Mouse (Mus musculus) embryonic facial prominence, embryonic 10.5 days (tissue): Measurements from ENCODE around the gene Kpna2. TPM values are rescaled to one million over a fixed set of nuclear protein-coding genes. Genes with fewer than 3 reads are reported as not detected.

Experiments
- DNase-seq: peaks from one replicate; pipeline ENCODE4 v3.0.0-alpha.2; 2017; ENCODE audit warnings: low spot score
- H3K27ac ChIP-seq: fragments of 300-500 bp; sonication (generic); replicated peaks from 2 replicates; pipeline ENCODE4 v1.5.1; 2016; ENCODE audit warnings: mild to moderate bottlenecking
- H3K27me3 ChIP-seq: fragments of 300-500 bp; sonication (generic); replicated peaks from 2 replicates; pipeline ENCODE4 v1.6.1; 2016; ENCODE audit warnings: low read depth, mild to moderate bottlenecking; ENCODE audit not compliant: poor library complexity, severe bottlenecking
- H3K36me3 ChIP-seq: fragments of 300-500 bp; sonication (generic); replicated peaks from 2 replicates; pipeline ENCODE4 v1.6.1; 2016; ENCODE audit warnings: mild to moderate bottlenecking, moderate library complexity
- H3K4me1 ChIP-seq: fragments of 300-500 bp; sonication (generic); 2 replicates; pipeline ENCODE4 v1.6.1; 2016
- H3K4me3 ChIP-seq: fragments of 300-500 bp; sonication (generic); 2 replicates; pipeline ENCODE4 v1.5.1; 2016; ENCODE audit warnings: mild to moderate bottlenecking, moderate library complexity
- H3K9me3 ChIP-seq: fragments of 300-500 bp; sonication (generic); 2 replicates; pipeline ENCODE4 v1.6.1; 2016; ENCODE audit warnings: mild to moderate bottlenecking
- WGBS: fragments of 180-500 bp; shearing (Covaris S2); methylation state at CpG from one replicate; pipeline ENCODE4 v1.1.7; 2016; 5-methylcytosine and 5-hydroxymethylcytosine counted together
- polyA plus RNA-seq: library from polyadenylated mRNA; unstranded; fragments of >200 nt; fragmentation: Nextera tagmentation; extraction: Ambion mirVana; gene quantifications from 2 replicates; pipeline ENCODE4 v1.2.1, GENCODE M21; 2016

The Kpna2 gene
- polyA plus RNA-seq, 1 experiment from 2014 or later = 631 TPM

DNA sequence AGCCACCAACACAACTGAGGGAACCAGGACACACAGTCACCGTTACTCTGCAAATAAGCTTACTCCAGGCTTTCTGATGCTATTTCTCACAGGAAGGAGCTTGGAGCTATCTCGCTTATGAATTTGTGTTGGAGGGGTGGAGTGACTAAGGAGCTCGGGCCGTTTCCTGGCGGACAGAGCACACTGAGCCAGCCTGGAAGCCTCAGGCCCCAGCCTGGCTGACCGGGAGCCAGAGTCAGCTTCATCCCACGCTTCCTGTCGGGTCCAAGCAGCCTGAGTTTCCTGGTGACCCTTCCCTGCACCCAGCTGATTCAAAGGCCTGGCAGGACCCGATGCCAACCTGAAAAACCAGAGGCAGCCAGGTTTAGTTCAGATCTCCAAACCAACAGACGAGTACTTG lies 31.7 kb downstream of the Kpna2 start:
- Histone ChIP-seq H3K27ac (no peak overlapping the region), H3K9me3 (no peaks in the 10 kb centered on the region; the same call in 1 of the 2 replicates), H3K27me3 (no peaks in the 10 kb centered on the region), H3K4me3 (no peak overlapping the region), H3K36me3 (no peaks in the 10 kb centered on the region), H3K4me1 (no peaks in the 10 kb centered on the region)
- 67% methylated on average over 10 of the region's 10 CpGs for WGBS
- no peak for DNase-seq

DNA sequence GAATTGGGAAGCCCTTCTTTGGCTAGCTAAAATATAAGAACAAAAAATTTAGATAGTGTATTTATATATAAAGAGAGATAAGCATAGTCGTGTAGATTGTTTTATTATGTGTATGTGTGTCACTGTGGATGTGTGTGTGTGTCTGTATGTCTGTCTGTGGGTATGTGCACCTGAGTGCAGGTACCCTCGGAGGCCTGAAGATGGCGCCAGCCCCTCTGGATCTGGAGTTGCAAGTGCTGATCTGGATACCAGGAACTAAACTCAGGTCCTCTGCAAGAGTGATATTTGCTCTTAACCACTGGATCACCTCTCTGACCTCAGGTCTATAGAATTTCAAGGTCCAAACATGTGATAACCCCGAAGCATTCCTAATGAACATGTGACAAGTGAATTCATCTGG lies 33.5 kb downstream of the Kpna2 start:
- WGBS = 88% methylated on average over 4 of the region's 4 CpGs
- H3K9me3 ChIP-seq = no peaks in the 10 kb centered on the region; the same call in 1 of the 2 replicates
- H3K27me3 ChIP-seq = no peaks in the 10 kb centered on the region
- H3K4me1 ChIP-seq = peaks cover 8% of the 10 kb centered on the region
- no peak for DNase-seq
- H3K4me3 ChIP-seq = no peak overlapping the region
- H3K27ac ChIP-seq = no peak overlapping the region
- no peaks in the 10 kb centered on the region for H3K36me3 ChIP-seq

DNA sequence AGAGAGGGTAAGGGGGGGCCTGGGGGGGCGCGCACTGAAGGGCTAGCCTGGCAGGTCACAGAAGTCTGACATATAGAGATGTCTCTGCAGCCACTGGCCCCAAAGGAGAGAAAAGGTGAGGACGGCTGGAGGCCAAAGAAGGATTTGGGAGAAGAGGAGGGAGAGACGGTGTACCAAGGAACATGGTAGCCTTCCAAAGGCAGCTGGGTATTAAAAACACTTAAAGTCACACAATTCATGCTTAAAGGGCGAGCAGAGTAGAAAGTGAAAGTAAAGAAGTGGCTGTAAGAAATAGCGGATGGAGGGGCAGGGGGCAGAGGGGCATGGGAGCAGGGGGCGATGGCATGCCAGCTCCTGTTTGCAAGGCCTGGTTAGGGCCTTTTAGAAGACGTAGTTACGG lies 37.0 kb downstream of the Kpna2 start:
- Histone ChIP-seq H3K4me3 (no peak overlapping the region), H3K27ac (no peak overlapping the region), H3K4me1 (peaks cover 8% of the 10 kb centered on the region), H3K27me3 (no peaks in the 10 kb centered on the region), H3K9me3 (no peaks in the 10 kb centered on the region; the same call in 1 of the 2 replicates), H3K36me3 (no peaks in the 10 kb centered on the region)
- no peak for DNase-seq
- 88% methylated on average over 9 of the region's 9 CpGs for WGBS

DNA sequence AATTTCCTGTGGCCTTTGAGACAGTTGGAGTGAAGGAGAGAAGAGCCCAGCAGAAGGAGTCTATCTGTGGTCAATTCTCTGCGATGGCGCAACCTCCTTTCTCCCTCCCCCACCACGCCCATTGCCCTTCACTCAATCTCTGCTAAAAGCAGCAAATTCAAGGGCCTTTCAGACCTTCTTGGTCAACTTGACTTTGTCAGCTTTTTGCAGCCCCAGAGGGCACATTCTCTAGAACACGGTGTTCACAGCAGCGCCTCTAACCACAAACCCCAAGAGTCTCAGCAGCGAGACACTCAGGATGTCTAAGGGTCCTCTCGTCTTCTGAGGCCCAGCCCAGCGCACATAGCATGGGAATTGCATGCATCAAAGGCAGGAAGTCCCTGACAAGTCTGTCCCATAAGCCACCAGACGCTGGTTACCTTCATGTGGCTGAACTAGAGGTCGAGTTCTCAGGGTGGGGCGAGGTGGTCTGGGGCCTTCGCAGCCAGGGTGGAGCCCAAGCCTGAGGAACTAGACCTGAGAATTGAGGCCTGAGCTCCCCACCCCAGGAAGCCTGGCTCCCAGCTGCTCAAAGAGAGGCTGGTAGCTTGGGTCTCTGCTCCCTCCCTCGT lies 37.8 kb downstream of the Kpna2 start:
- H3K27ac ChIP-seq = peak overlapping the region; percentile 19; the same call in 1 of the 2 replicates
- 73% methylated on average over 13 of the region's 13 CpGs for WGBS
- no peaks in the 10 kb centered on the region for H3K36me3 ChIP-seq
- H3K9me3 ChIP-seq = no peaks in the 10 kb centered on the region; the same call in 1 of the 2 replicates
- no peak for DNase-seq
- no peaks in the 10 kb centered on the region for H3K27me3 ChIP-seq
- H3K4me1 ChIP-seq = peaks cover 8% of the 10 kb centered on the region
- no peak overlapping the region for H3K4me3 ChIP-seq

DNA sequence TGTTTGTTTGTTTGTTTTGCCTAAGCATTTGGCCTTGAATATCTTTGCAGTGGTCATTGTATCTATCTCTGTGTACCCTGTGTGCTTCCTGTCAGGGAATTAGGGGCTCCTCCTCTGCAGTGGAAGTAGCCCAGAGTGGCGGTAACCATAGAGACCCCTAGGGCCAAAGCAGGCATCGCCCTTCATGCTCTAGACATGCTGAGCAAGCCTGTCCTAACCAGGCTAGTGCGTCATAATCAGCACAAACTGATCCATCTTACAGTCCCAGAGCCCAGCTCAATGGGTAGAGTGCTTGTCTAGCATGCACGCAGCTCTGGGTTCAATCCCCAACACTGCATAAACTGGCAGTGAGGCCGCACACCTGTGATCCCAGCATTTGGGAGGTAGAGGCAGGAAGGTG lies 40.2 kb downstream of the Kpna2 start:
- 90% methylated on average over 5 of the region's 5 CpGs for WGBS
- no peak for DNase-seq
- H3K36me3 ChIP-seq = no peaks in the 10 kb centered on the region
- no peak overlapping the region for H3K27ac ChIP-seq
- no peak overlapping the region for H3K4me3 ChIP-seq
- peaks cover 8% of the 10 kb centered on the region for H3K4me1 ChIP-seq
- no peaks in the 10 kb centered on the region for H3K9me3 ChIP-seq
- no peaks in the 10 kb centered on the region for H3K27me3 ChIP-seq

DNA sequence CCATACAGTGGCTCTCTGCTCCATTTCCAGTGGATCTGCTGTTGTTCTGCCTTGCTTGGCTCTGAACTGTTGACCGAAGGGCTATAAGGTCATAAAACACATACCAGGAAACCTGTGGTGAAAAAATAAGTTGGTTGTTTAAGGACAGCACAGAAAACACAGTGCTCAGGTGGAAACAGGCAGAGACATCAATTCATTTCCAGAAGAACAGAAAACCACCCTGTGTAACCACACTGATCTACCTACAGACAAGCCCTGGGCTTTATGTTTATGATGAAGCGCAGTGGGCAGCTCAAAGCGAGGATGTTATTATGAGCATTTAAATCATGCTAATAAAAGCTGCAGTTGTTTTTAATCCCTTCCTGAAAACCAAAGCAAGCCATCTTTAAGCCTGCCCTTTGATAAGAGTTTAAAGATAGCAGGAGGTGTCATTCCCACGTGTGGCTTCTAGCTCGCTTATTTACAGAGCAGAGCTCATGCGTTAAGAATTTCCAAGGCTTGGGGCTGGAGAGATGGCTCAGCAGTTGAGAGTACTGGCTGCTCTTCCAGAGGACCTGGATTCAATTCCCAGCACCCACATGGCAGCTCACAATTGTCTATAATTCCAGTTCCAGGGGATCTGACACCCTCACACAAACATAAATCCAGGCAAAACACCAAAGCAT lies 40.8 kb downstream of the Kpna2 start:
- Histone ChIP-seq H3K4me3 (no peak overlapping the region), H3K9me3 (no peaks in the 10 kb centered on the region)
- WGBS = 89% methylated on average over 6 of the region's 6 CpGs

DNA sequence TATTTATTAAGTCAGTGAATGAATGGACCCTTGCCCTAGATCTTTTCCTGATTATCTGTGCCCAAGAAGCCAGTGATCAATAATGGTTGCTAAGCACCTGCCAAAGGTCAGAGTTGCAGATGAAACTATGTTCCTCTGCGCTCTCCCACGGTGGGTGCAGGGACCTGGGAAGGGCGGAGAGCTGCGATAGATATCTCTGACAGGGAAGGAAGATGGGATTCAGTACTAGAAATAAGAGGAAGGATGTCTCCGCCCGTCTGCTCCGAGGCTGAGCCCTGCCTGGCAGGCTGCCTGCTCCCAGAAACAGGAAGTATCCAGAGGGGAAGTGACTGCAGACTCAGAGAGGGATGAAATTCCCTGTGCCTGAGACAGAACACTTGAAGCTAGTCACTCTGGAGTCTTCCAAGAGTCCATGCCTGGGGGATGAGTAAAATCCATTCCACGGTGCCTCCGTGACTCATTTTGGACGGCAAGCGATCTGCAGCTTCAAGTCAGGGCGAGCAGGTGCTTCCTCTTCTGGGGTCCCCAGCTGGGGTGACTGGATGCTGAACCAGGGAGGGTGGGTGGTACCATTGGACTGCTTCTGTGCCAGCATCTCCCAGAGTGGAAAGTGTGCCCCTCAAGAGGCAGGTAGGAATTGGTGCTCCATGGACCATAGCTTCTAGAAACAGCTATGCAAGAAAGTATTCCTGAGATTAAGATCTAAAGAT lies 41.9 kb downstream of the Kpna2 start:
- Histone ChIP-seq H3K9me3 (no peaks in the 10 kb centered on the region), H3K36me3 (no peaks in the 10 kb centered on the region), H3K27me3 (no peaks in the 10 kb centered on the region), H3K27ac (no peak overlapping the region), H3K4me3 (no peak overlapping the region), H3K4me1 (peaks cover 8% of the 10 kb centered on the region)
- 81% methylated on average over 12 of the region's 12 CpGs for WGBS
- DNase-seq = no peak

More for the DNA sequence above, 40.8 kb downstream of the Kpna2 start:
- H3K36me3 ChIP-seq = no peaks in the 10 kb centered on the region
- peaks cover 8% of the 10 kb centered on the region for H3K4me1 ChIP-seq
- no peak for DNase-seq
- no peak overlapping the region for H3K27ac ChIP-seq
- H3K27me3 ChIP-seq = no peaks in the 10 kb centered on the region

DNA sequence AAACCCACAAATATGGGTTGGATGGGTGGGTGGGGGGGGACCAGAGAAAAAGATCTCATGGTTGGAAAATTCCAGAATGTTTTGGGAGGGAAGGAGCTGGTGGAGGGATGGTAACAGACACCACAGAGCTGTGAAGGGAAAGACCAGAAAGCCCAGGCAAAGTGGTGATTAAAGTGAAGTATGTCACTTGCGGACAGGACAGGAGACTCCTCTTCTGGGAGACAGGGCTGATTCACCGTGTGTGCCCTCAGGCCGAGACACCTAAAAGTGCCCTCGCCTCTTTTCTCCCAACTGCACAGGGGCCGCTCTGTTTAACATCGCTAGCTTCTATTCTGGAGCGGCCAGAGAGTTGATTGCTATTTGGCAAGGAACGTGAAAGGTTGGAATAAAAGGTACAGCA lies 44.8 kb downstream of the Kpna2 start:
- Histone ChIP-seq H3K9me3 (no peaks in the 10 kb centered on the region), H3K27me3 (no peaks in the 10 kb centered on the region), H3K36me3 (no peaks in the 10 kb centered on the region), H3K4me1 (no peaks in the 10 kb centered on the region), H3K27ac (no peak overlapping the region), H3K4me3 (no peak overlapping the region)
- 67% methylated on average over 8 of the region's 8 CpGs for WGBS
- DNase-seq = no peak

DNA sequence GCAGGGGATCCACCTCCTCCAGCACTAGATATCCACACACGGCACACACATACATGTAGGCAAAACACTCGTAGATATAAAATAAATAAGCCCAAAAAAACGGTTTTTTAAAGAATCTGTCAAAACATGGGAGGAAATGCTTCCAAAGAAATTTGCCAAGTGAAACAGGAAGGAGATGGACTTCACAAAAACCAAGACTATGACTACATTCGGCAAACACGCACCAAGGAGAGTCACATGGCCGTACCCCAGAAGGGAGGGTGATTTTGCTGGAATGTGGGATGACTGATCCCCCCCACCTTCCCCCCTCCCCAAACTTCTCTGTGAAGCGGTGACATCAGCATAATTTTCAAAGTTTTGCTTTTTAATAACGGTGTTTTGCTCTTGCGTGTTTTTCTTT lies 45.2 kb downstream of the Kpna2 start:
- no peaks in the 10 kb centered on the region for H3K36me3 ChIP-seq
- H3K4me3 ChIP-seq = no peak overlapping the region
- no peaks in the 10 kb centered on the region for H3K9me3 ChIP-seq
- WGBS = 83% methylated on average over 9 of the region's 9 CpGs
- H3K27ac ChIP-seq = no peak overlapping the region
- no peaks in the 10 kb centered on the region for H3K27me3 ChIP-seq
- H3K4me1 ChIP-seq = no peaks in the 10 kb centered on the region
- DNase-seq = no peak

Other genes starting within 250 kb of the Kpna2 start
- 17.3 and 20.8 TPM in 2 replicates for gene Pecam1, start 248.9 kb downstream of the Kpna2 start, polyA plus RNA-seq
- gene Milr1, start 248.3 kb downstream of the Kpna2 start, polyA plus RNA-seq = 0.59 and 1.1 TPM in 2 replicates
- 9.9 and 11.2 TPM in 2 replicates for gene Polg2, start 220.0 kb downstream of the Kpna2 start, polyA plus RNA-seq
- gene Ddx5, start 210.4 kb downstream of the Kpna2 start, polyA plus RNA-seq = 312 and 326 TPM in 2 replicates
- 17.6 and 19.7 TPM in 2 replicates for gene Cep95, start 210.3 kb downstream of the Kpna2 start, polyA plus RNA-seq
- gene Smurf2, start 78.8 kb downstream of the Kpna2 start, polyA plus RNA-seq = 12.4 and 13.5 TPM in 2 replicates
- gene 1810010H24Rik, start 26.1 kb upstream of the Kpna2 start, polyA plus RNA-seq = 0.98 and 2.1 TPM in 2 replicates
- 33.8 and 34.9 TPM in 2 replicates for gene Bptf, start 132.6 kb upstream of the Kpna2 start, polyA plus RNA-seq
- gene Nol11, start 189.8 kb upstream of the Kpna2 start, polyA plus RNA-seq = 70.7 and 73.3 TPM in 2 replicates